Mouse (Mus musculus) frontal cortex, postnatal 25 days (tissue): ENCODE data around the gene Olfr697.
"Not testable (repeated sequence)": the region's sequence is repeated elsewhere in the genome, so short reads cannot be mapped to it uniquely, and the experiment has no call there.

Experiments
- DNase-seq, 2 experiments: peaks; one replicate each; pipeline ENCODE4 v3.0.0; 2022; ENCODE audit warnings: low spot score in 2 of 2

Olfr697 gene

DNA sequence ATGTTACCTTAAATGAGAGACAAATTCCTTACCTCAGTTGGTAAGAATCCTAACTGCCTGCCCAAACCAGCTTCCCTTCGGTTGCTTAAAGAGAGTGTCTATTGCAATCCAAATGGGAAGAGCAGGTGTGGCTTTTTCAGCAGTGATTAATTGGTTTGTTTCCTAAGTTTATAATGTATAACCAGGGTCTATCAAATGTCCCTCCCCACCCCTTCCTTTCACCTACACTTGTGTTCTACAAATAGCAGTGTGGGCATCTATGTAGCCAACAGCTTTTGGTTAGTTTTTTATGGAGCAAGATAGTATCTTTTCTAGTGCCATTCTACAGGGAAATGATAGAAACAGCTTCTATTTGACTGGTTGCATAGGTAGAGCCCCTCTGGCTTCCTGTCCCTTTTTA lies at the start of gene Olfr697:
Olfr697 (minus strand) TSS at position 101 of the 400 bp plus-strand sequence.
- DNase-seq = no peak

DNA sequence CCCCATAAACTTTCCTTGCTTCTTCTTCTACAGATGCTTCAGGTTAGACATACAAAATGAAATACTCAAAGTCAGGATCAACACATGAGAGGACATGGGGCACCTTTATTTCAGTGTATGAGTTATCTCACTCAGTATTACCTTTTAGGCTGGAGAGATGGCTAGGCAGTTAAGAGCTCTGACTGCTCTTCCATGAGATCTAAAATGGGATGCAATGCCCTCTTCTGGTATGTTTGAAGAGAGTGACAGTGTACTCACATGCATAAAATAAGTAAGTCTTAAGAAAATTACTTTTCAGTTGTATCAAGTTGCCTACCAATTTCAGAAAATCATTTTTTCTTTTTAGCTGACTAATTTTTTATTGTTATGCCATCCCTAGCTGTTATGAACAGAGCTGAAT lies 46.1 kb upstream of the Olfr697 start:
- DNase-seq = no peak

DNA sequence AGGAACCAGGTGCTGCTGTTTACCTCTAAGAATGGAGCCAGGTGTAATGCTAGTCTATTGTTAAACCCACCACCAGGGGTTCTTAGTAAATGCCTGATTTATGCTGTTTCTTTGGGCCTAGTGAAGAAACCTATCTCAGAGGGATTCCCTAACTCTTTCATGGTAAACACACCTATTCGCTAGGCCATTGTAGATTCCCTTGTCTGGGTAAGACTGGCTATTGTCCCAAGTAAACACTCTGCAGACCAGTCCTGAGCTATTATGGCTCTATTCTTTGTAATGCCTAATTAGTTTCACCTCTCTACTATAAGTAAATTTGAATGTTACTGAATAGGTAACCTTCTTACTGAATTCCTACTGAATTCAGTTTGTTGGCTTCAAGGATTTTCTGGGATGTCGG lies 18.8 kb upstream of the Olfr697 start:
- not testable (repeated sequence) for DNase-seq

DNA sequence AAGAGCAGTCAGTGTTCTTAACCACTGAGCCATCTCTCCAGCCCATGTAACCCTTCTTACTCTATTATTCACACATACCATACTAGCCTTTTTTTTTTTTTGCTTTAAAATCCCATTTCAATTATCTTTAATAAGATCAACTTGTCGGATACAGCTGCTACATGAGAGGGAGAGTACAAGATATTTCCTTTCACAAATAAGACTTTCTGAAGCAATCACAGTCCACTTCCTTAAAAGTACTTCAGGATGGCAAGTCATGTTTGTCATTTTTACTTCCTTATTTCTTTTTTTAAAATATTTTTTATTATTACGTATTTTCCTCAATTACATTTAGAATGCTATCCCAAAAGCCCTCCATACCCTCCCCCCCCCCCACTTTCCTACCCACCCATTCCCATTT lies 16.6 kb upstream of the Olfr697 start:
- no peak for DNase-seq

DNA sequence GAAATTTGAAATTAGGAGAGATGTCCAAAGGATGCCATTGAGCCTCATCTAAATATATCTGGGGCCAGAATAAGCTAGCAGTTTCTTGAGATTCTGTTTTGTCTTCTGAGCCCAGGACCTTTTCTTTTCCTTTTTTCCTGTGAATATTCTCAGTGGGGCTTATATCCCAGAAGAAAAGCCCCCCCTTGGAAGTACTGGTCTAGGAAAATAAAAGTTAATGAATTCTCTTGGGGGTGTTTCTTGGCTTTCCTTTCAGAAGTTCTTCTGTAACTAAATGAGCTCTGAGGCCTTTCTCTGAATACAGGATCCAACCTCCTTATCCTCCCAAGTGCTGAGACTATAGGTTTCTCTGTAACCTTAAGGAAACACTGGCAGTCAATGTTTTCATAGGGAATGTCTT lies 13.1 kb upstream of the Olfr697 start, which contains the start of gene Olfr698:
Olfr698 (minus strand) TSS at position 101 of the 400 bp plus-strand sequence.
- no peak for DNase-seq

DNA sequence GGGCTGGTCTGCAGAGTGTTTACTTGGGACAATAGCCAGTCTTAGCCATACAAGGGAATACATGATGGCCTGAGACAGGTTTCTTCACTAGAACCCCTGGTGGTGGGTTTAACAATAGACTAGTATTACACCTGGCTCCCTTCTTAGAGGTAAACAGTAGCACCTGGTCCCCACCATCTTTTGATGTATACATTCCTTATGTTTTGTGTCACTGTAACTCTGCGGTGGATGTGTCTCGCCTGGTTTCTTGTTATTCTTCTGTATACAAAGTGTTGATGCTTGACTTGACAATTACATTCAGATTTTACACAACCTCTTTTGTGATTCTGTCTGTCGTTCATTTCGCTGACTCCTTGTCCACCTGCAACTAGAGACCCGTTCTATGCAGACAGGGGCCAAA lies 3.6 kb upstream of the Olfr697 start:
- DNase-seq = no peak

DNA sequence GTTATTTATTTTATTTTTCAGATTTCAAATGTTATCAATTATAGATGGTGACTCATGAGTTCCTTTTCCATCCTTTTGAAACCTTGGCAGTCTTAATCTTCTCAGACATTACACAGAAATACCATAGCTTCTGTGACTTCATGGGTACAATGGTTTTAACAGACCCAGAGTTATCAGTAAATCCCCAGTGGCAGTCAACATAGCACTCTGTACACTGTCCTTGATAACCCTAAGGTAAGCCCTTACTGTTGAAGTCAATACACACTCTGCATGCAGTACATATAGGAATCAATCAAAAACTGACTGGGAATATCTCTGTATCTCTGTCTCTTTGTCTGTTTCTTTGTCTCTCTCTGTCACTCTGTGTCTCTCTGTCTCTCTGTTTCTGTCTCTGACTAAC lies 5.2 kb downstream of the Olfr697 start:
- DNase-seq = no peak

DNA sequence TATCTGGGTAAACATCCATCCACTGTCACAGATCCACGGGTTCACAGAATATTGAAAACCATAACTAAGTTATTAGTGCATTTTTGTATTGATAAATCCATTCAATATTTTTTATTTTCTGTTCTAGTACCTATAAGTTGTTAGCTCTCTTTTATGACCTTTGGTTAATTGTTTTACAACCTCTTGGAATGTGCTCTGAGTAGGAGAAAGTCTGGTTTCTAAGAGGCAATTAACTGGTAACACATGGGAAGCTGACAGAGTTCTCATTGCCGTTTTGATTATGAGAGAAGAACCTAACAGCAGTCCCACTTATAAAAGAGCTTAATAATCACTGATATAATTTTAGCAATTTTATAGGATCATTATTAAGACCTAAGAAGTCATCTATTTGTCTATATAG lies 8.5 kb downstream of the Olfr697 start:
- DNase-seq = no peak

DNA sequence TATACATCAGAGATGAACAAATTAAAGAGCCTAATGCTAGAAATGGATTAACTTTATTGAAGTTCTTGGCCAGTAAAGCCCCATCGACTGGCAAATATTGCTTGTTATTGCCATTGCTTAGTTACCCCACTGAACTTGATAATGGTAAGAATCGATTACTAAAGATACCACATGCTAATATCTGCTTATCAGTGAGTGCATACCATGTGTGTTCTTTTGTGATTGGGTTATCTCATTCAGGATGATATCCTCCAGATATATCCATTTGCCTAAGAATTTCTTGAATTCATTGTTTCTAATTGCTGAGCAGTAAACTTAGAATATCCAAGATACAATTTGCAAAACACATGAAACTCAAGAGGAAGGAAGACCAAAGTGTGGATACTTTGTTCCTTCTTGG lies 16.6 kb downstream of the Olfr697 start:
- DNase-seq = not testable (repeated sequence)

DNA sequence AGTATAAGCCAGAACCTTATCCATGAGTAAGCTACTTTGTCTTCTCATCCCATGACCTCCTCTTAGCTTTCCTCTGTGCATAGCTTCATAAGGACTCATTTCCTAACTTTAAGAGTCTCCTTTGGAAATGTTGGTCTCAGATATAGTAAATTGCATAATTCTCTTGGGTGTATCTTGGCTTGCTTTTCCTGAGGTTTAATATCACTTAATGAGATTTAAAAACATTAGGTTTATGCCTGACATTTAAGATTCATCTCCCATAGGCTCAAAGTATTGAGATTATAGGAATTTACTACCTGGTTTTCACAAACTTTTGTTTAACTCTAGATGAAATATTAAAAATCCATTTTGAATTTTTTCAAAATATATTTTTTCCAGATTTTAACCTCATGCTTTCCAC lies 25.9 kb downstream of the Olfr697 start, which contains the start of gene Olfr695:
Olfr695 (minus strand) TSS at position 101 of the 400 bp plus-strand sequence.
- no peak for DNase-seq

DNA sequence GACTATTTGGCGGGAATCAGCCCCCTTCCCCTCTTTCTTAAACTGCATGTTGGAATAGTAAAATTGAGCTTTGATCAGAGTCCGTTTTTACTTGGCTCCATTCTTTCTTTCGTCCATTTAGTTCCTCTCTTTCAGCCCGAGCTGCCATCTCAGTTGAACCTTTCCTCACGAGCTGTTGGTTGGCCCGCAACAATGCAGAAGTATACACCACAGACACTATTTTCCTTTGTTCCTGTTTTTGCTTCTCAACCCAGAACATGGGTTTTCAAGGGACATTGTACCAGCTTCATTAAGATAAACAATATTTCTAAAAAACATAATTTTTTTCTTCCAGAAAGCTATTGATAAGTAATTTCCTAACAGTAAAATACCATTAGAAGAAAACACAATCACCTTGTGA lies 30.8 kb downstream of the Olfr697 start:
- no peak for DNase-seq

DNA sequence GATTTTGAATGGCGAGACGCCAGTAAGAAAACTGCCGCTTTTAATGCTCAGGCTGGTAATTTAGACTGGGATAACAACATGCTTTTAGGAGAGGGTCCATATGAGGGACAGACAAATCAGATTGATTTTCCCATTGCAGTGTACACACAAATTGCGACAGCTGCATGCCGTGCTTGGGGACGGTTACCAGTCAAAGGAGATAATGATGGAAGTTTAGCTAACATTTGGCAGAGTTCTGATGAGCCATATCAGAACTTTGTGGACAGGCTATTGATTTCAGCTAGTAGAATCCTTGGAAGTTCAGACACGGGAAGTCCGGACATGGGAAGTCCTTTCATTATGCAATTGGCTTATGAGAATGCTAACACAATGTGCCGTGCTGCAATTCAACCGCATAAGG lies 34.5 kb downstream of the Olfr697 start:
- DNase-seq = not testable (repeated sequence)

DNA sequence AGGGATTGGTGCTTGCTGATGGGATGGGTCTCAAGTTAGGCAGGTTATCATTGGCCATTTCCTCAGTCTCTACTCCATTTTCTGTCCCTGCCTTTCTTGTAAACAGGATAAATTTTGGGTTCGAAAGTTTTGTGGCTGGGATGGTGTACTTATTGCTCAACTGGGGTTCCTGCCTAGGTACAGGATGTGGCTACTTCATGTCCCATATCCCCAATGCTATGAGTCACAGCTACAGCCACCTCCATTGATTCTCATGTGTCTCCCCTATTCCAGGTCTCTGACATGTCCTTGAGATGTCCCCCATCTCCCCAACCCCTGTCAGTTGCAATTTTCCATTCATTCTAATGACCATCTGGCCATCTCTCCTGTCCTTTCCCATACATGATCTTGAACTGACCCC lies 45.4 kb downstream of the Olfr697 start:
- no peak for DNase-seq

DNA sequence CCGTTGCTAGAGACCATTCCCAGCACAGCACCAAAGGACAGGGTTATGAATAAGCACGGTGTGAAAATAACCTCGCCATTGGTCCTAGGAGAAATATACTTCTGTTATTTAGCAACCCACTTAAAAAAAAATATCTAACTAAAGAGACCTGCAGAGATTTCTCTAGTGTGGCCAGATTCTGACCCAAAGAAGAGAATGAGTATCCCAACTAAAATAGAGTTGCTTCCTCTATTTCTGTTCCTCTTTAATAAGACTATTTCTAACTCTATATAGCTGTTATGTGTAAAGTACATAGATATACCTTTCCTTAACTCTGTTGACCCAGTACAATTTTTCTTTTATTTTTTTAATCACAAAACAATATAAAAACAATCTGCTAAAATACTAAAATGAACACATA lies 49.3 kb downstream of the Olfr697 start:
- no peak for DNase-seq

DNA sequence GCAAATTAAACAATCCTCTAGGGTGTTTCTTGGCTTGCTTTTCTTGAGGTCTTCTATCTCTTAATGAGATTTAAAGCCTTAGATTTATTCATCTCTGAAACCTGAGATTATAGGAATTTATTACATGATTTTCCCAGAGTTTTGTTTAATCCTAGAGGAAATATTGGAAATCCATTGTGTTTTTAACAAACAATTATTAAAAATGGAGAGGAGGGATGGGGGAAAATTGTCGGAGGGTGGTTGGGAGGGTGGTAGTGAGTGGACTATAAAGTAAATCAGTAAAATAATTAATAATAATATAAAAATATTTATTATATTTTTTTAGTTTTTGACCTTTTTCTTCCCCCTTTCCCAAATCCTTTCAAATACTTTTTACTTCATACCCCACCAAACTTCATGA lies 50.5 kb downstream of the Olfr697 start, which contains the start of gene Olfr694:
Olfr694 (minus strand) TSS at position 101 of the 400 bp plus-strand sequence.
- DNase-seq = no peak
